Mouse (Mus musculus): ENCODE measurements at regions not wholly inside any gene's neighbourhood (a gene's known extent, or its start where the extent isn't known, plus 50 kb on each side); places are given as distances from the start of the nearest gene placed in this dataset.
"Not testable (repeated sequence)": the region's sequence is repeated elsewhere in the genome, so short reads cannot be mapped to it uniquely, and the experiment has no call there.

DNA sequence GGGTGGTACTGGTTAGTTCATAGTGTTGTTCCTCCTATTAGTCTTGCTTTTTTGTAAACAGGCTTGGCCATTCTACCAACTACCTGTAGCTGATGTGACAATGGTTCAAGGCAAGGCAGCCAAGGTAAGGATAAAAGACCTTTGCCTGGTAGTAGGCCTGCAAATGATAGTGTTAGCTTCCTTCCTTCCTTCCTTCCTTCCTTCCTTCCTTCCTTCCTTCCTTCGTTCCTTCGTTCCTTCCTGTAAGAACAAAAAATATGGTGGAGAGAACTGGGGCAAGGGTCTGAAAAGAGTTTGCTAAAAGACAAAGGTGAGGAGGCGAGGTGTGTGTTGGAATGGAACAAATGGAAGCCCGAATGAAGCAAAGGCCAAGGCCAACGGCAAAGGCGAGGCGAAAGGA is 84.8 kb upstream of the Ezh2 start:
- DNase-seq (ENCODE audit: low spot score in 2 of 2): not testable (repeated sequence)

GRCm38 (mm10) chr6:47672741-47673140 is 77.6 kb upstream of the Ezh2 start:
- peak; percentile 27 to 42 for DNase-seq (ENCODE audit: low spot score in 2 of 2)

- DNase-seq (ENCODE audit: low spot score in 2 of 2): peak in 1 of 2 experiments; percentile 34
Measured at GRCm38 (mm10) chr6:47652880-47653279, 57.7 kb upstream of the Ezh2 start.

GRCm38 (mm10) chr6:47651385-47651718 is 56.2 kb upstream of the Ezh2 start:
- not testable (repeated sequence) for DNase-seq (ENCODE audit: low spot score in 2 of 2)

DNA sequence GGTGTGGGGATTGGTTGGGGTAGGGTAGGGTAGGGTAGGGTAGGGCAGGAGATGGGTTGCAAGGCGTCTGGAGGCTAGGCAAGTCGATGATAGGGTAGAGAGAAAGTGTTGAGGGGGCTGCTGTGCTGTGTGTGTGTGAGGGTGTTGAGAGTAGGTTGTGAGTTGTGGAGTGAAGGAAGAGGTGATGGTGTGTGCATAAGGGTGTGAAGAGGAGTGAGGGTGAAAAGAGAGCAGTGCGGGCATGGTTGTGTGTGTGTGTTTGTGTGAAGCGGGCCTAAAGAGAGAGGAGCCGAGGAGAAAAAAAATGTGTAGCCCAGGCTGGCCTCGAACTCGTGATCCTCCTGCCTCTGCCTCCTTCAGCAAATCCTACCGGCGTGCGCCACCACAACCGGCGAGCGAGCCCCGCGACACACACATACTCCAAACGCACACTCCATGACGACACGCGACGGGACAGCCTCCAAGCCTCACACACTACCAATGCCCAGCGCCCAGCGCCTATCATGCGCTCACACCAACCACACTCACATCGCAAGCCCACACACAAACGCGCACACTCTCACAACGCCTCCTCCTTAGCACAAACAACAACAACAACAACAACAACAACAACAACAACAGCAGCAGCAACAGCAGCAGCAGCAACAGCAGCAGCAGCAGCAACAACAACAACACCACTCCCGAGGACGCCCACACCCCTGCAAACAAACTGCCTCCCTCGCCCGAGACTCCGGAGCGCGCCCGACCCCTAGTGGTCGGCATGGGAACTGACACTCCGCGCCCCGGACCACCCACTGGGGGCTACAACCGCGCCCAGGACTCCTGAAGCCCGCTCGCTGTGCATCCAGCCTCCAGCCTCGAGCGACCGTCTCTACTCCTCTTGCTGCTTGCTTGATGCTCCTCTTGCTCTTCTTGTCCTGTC is 55.6 kb upstream of the Ezh2 start:
- peak; percentile 100 for DNase-seq (ENCODE audit: low spot score in 2 of 2)

DNA sequence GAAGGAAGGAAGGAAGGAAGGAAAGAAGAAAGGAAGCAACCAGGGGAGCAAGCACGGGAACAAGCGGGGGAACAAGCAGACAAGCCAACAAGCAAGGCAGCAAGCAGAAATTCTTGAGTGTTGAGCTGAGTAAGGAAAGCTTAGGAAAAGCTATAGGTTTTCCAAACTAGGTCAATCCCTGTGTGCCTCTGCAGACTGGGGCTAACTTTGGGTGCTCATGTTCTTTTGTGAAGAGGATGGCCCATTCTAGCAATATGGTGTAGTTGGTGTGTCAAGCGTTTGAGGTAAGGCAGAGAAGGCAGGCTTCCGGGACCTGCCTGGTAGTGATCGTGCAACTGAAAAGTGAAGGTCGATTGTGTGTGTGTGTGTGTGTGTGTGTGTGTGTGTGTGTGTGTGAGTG is 54.8 kb upstream of the Ezh2 start:
- DNase-seq (ENCODE audit: low spot score in 2 of 2): peak; percentile 5 to 20

- DNase-seq (ENCODE audit: low spot score in 2 of 2): peak in 1 of 2 experiments; percentile 14
Measured at GRCm38 (mm10) chr6:47649451-47649931, 54.4 kb upstream of the Ezh2 start.

DNA sequence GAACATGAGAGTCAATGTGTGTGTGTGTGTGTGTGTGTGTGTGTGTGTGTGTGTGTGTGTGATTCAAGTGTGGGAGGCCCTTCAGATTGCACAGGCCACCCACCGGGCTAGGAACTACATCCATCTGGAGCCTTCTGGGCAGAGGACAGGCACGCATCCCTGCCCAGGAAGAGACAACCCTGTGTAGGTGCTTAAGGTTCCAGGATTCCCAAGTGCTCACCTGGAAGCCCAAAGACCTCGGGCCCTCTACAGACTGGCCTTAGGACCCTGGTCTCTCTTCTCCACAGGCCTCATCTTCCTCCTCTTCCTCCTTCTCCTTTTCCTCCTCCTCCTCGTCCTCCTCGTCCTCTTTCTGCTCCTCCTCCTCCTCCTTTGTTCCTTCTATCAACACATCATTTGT is 53.8 kb upstream of the Ezh2 start:
- DNase-seq (ENCODE audit: low spot score in 2 of 2): peak; percentile 10 to 23

DNA sequence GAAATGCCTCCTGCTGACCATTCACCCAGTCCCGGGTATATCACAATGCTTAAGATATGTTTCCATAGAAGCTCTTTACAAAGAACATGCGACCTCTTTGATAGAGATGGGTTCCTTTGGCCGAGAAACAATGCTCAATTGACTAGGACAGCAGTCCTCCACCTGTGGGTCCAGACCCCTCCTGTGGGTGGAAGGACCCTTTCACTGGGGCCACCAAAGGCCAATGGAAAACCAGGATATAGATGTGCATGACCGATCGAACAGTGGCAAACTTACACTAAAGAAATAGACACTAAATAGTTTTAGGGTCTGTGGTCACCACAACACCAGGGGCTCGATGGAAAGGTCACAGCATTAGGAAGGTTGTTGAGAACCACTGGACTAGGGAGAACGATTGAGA is 53.2 kb upstream of the Ezh2 start:
- peak in 1 of 2 experiments; percentile 3 for DNase-seq (ENCODE audit: low spot score in 2 of 2)

- DNase-seq (ENCODE audit: low spot score in 2 of 2): peak; percentile 4 to 24
Measured at GRCm38 (mm10) chr6:47647876-47648275, 52.7 kb upstream of the Ezh2 start.

DNA sequence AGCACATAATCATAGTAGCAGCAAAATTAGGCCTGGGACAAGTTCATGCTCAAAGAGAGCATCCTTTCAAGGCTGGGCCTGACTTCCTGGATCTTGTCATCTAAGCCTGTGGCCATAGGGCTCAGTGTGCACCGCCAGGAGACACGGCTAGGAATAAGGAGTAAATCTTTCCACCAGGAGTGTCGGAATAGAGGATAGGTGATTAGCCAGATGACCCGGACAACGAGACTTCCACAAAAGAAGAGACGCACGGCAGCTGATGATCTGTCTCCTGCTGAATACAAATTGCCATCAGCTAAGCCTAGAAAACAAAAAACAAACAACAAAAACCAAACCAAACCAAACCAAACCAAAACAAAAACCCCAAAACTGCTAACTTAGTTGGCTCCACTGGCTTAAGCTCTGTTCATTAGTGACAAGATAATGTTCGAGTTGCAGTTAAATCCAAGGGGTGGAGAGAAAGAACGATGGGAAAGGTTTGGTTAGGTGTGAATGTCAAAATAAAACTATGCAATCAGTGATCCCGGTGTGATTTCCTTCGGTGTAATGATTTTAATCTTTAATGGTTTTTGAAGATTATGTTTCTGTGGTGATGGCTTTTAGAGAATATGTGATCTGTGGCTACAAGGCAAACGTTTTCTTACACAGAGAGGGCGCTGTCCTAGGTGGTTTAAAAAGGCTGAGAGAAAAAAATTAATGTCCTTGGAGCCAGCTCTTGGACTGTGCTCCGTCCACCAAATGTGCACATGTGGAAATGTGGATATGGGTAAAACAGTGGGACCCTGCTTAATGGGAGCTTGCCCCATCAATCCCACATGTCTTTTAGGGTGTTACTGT is 51.8 kb upstream of the Ezh2 start:
- DNase-seq (ENCODE audit: low spot score in 2 of 2): peak in 1 of 2 experiments; percentile 1

DNA sequence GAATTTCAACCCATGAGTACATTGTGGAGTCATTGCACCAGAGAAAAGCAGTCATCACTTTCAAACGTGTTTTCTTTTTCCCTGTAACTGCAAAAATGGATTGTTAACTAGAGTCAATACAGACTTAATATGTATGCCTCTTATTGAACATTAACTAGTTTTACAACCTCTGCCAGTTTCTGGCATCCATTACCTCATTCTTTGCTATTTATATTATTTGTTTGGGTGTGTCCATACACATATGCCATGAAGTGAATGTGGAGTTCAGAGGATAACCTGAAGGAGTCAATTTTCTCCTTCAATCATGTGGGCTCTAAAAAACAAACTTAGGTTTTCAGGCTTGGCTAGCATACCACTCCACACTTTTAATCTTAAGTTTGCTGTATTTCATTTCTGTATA is 50.9 kb upstream of the Ezh2 start:
- DNase-seq (ENCODE audit: low spot score in 2 of 2): no peak

Measured in cerebellum, postnatal 4 days (tissue).